Mouse (Mus musculus): ENCODE data around the gene Ccdc33.

GRCm38 (mm10) chr9:58048621-58049020, 70.0 kb downstream of the Ccdc33 start:
- TF ChIP-seq EP300 (IDR thresholded peaks at IDR 0.05; ENCODE audit: low read depth): no peak
- no peak for TF ChIP-seq CTCF (IDR thresholded peaks at IDR 0.05; ENCODE audit: low read depth)

All from heart, postnatal 0 days (tissue).